ENCODE assay signal across 18 mouse cellular contexts in genomic region chr8:92858475-92859182, GRCm38 (mm10). TPM values are rescaled to one million over a fixed set of nuclear protein-coding genes. Genes with fewer than 3 reads are reported as not detected.
"Had no signal": no experiment of that assay in that cellular context is flagged by ENCODE, and none has a peak within 500 bp of the region (broad histone marks: within the 10 kb centered on the region; RNA-seq: fewer than 3 reads in every experiment).

No protein-coding gene starts in this region.

- H3K36me3 ChIP-seq: midbrain, embryonic 10.5 days; midbrain, embryonic 12.5 days; neural tube, embryonic 13.5 days had no signal

- H3K9ac ChIP-seq: lung, embryonic 14.5 days; midbrain, embryonic 12.5 days; neural tube, embryonic 13.5 days had no signal

- H3K4me3 ChIP-seq: midbrain, embryonic 10.5 days; midbrain, embryonic 12.5 days; myocyte; neural tube, embryonic 13.5 days had no signal

- ATAC-seq: midbrain, embryonic 16.5 days had no signal

- DNase-seq: lung, adult 18-20 months; lung, embryonic 14.5 days; lung, postnatal 10 days; lung, postnatal 4 days; midbrain, embryonic 14.5 days; right cerebral cortex, postnatal 14 days; thymus, adult 18-20 months; thymus, postnatal 14 days; thymus, postnatal 36 days had no signal

- H3K9me3 ChIP-seq: midbrain, embryonic 10.5 days; midbrain, embryonic 12.5 days had no signal

- H3K27ac ChIP-seq: midbrain, embryonic 10.5 days; midbrain, embryonic 12.5 days; neural tube, embryonic 13.5 days had no signal

- H3K4me2 ChIP-seq: lung, embryonic 14.5 days; midbrain, embryonic 12.5 days; neural tube, embryonic 13.5 days had no signal

RNA-seq across cellular contexts. Expression of gene Mmp2, which starts 31.5 kb away (rescaled TPM):
- total RNA-seq: megakaryocyte, adult 5-6 weeks; megakaryocyte-erythroid progenitor cell, adult 5-6 weeks; neutrophil, adult 5-6 weeks had no signal

RNA-seq across cellular contexts. Expression of gene Capns2, which starts 42.6 kb away (rescaled TPM):
- total RNA-seq: megakaryocyte-erythroid progenitor cell, adult 5-6 weeks had no signal
- polyA plus RNA-seq: liver, embryonic 16.5 days had no signal
